Mouse (Mus musculus) gastrocnemius, adult 18-20 months (tissue): Measurements from ENCODE around the gene March1. TPM values are rescaled to one million over a fixed set of nuclear protein-coding genes. Genes with fewer than 3 reads are reported as not detected.
"Not testable (repeated sequence)": the region's sequence is repeated elsewhere in the genome, so short reads cannot be mapped to it uniquely, and the experiment has no call there.

ENCODE experiments used
- DNase-seq: peaks from one replicate; pipeline ENCODE4 v3.0.0; 2021; ENCODE audit warnings: low spot score
- total RNA-seq, 2 experiments: library from RNA; stranded (reverse); gene quantifications; 2 replicates each; pipeline ENCODE4 v1.2.3; 2021

March1 gene
- total RNA-seq, 2 experiments from 2014 or later, result 0.33 to 0.41 TPM

DNA sequence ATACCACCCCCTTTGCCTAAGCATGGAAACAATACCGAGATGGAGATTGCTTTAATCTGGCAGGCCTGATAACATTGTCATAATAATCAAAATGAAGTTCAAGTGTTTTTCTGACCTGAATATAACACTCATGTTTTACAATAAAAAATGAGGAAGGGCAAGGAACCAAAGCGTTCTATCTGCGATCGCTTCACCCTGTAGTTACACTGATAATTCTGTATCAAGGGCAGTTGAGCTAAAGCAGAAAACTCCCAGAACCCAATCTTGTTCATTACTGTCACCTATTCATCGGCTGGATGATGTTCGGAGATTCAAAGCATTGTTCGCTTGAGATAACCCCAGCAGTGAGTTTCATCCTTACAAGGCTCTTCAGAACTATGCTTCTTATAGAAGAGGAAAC lies 700.1 kb downstream of the March1 start:
- DNase-seq, result no peak

GRCm38 (mm10) chr8:66323045-66323807 lies 705.5 kb downstream of the March1 start:
- DNase-seq, result peak; percentile 7

GRCm38 (mm10) chr8:66326396-66326795 lies 708.7 kb downstream of the March1 start:
- no peak for DNase-seq

DNA sequence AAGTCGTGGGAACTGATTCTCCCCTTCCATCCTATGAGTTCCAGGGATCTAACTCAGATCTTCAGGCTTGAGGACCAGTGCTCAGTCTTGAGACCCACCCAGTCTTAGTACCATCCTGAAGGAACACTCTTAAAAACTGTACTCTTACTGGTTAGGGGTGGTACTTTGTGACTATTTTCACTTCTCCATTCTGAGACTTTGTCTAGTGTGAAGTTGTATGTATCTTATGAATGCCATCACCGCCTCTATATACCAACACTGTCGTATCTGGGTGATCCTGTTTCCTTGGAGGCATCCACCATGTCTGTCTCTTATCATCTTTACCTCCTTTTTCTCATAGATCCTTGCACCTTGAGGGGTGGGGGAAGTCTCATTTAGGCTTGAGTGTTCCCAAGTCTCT lies 714.5 kb downstream of the March1 start:
- no peak for DNase-seq

DNA sequence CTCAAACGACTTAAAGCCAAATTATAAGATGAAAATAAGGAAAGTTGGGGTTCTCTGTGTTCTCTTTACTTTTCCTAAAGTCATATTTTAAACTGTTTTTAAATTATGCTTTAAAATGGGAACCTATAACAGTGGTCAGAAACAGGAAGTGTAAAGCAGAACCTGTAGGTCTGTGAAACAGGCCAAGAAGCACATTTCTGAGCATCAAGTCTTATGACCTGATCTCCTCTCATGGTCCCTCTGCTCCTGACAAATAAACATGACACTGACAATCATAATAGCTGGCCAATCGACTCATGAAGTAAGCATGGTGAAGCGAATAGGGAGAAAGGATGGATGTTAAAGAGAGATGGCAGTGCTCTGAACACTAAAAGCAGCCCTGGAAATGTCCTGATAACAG lies 716.6 kb downstream of the March1 start:
- DNase-seq, result no peak

- DNase-seq, result no peak
These were observed 721.9 kb downstream of the March1 start for GRCm38 (mm10) chr8:66339551-66339950.

DNA sequence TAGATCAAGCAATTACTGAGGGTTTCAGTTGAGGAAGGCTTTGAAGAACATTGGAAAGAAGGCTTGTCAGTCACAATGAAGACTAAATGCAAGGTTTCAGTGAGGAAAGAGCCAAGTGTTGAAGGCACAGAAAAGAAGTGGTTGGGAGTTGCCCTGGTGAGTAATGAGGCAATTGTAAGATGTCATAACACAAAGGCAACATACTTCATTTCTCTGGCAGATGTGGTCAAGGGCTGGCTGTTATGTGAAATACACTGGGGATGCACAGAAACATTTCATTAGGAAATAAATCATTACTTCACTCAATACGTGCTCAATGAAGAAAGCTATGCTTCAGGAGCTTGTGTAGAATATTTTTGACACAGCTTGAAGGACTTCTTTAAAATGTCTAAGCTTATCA lies 725.2 kb downstream of the March1 start:
- no peak for DNase-seq

DNA sequence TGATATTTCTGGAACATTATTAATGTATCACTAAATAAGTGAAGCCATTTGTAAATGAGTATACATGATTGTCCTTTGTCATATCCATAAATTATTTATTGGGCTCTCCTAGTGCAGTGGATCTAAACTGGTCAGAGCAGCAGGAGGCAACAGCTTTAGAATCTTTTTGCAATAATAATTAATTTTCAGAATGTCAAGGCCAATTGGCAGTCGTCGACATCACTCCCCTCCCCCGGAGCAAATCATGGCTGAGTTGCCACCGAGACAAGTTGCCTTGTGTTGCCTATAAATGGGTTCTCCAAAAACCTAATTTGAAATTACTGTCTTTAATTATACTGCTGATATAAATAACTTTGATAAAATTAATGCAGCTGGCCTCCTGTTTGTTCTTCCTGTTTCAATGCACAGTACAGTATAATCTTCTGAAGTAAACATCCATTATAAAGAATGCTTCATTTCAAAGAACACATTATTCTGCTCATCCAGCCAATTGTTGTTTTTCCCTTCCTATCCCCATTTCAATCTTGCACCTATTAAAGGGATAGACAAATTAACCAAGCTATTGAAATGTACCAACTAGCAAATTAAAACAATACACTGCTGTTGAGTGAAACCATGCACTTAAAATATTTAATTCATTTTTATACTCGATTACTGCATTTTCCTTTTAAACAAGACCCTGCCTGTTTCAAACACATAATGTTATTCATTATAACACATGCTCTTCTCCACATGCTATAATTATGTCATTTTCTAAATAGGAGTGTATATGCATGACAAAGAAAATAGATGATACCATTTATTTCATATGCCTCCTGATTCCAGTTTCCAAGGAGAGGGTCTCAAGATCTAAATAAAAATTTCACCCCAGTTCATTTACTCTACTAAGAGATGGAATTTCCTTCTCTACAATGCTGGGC lies 745.4 kb downstream of the March1 start:
- DNase-seq, result no peak

- no peak for DNase-seq
These were observed 766.1 kb downstream of the March1 start for GRCm38 (mm10) chr8:66383694-66384373.

GRCm38 (mm10) chr8:66386008-66386407 lies 768.3 kb downstream of the March1 start:
- no peak for DNase-seq

DNA sequence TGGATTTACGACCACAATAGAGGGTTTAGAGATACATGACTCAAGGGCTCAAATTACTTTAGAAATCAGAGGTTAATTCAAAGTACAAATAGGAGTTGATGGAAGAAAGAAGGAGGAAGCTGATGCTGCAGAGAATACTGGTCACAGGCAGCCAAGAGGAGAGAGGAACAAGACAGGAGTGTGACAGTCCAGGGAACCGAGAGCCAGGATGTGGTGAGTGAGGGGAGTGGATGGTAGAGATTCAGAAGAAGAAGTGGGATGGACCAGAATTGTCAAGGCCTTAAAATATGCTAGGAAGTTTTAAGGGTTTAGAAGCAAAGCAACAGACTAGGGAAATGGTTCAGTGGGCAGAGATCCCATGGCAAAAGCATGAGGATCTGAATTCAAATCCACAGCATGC lies 771.0 kb downstream of the March1 start:
- peak; percentile 7 for DNase-seq

GRCm38 (mm10) chr8:66391554-66391953 lies 773.9 kb downstream of the March1 start:
- peak; percentile 5 for DNase-seq

GRCm38 (mm10) chr8:66392900-66393299 lies 775.2 kb downstream of the March1 start:
- DNase-seq, result no peak

DNA sequence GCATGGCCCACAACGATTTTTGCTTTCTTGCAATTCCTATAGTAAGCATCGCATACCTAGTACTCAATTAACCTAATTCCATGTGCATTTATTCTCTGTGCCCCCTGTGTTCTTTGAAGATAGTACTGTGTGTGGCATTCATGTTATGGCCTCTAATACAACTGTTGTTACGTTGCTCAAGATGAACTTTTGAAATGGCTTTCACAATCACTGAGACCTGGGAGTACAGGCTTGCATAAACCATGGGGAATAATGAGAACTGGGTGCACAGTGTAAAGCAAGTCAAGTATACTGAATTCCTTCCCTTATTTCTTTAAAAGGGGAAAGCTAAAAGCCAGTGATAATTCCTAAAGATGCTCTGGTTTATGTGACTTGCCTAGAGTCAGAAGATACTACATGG lies 776.4 kb downstream of the March1 start:
- no peak for DNase-seq

GRCm38 (mm10) chr8:66397811-66398210 lies 780.1 kb downstream of the March1 start:
- DNase-seq, result no peak

DNA sequence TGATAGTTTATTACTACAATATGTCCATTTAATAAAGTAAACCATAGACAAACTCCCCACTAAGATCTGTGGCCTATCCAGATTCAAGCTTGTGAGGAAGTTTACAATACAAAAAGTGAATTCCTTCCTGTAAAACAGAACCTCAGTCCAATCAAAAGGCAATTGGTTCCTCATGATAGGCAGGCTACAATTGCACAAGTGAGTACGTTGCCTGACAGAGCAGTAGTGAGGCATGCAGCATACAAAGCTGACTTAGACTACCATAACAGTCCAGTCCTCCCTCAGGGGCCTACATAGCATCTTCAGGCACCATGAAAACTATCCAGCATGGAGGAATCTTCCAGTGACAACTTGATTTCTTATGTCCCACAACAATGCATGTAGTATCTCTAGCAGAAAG lies 782.4 kb downstream of the March1 start:
- no peak for DNase-seq

- DNase-seq, result no peak
These were observed 787.2 kb downstream of the March1 start for GRCm38 (mm10) chr8:66404711-66405414.

DNA sequence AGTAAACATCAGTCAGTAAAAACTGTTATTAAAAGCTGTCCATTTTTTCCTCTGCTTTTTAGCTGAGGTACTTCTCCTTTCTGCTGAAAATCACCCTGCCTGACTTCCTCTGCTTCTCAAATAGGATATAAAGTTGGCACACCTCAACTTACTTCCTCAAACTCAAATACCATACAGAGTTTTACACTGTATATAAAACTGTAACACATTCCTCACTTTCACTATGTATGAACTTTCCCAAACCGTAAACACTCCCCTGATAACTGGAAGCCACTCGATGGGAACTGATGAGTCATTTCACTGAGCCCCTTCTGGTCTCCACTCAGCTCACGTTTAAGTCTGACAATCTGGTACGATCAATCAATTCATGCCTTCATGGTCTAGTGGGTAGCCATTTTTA lies 788.1 kb downstream of the March1 start:
- not testable (repeated sequence) for DNase-seq

DNA sequence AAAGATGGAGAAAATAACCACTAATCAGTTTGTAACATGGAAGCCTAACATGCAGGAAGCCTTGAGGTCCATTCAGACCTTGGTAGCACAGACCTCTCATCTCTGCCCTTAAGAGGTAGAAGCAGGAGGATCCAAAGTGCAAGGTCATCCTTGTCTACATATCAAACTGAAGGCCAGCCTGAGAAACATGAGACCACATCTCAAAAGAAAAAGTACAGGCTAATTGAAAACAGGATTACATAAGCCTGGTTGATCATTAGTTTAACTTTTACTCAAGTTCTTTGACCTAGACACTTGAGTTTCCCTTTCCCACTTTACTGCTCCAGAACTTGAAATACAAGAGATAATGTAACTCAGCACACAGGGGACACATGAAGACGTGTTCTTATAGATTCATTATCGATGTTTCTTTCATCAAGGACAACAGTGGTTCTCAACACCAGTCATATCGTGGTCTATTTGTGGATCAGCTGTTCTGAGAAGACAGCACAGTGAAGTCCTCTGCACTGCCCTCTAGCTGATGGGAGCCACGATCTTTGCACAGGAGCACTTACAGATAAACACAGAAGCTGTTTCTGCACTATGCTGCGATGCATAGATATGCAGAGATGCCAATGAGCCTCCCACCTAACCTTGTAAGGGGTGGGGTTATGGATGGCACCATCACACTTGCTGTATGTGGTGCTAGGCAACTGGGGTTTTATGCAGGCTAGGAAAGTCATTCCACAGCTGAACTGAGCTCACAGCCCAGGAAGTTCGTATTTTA lies 789.1 kb downstream of the March1 start:
- no peak for DNase-seq

GRCm38 (mm10) chr8:66410080-66410615 lies 792.4 kb downstream of the March1 start:
- DNase-seq, result no peak
